Mouse (Mus musculus): ENCODE measurements around the gene Mif4gd. TPM values are rescaled to one million over a fixed set of nuclear protein-coding genes. Genes with fewer than 3 reads are reported as not detected.
A peak's percentile ranks its signal among the peaks of the same experiment; 100 is the strongest.

The Mif4gd gene
- total RNA-seq, 2 experiments from 2014 or later, result 46.0 to 55.0 TPM

DNA sequence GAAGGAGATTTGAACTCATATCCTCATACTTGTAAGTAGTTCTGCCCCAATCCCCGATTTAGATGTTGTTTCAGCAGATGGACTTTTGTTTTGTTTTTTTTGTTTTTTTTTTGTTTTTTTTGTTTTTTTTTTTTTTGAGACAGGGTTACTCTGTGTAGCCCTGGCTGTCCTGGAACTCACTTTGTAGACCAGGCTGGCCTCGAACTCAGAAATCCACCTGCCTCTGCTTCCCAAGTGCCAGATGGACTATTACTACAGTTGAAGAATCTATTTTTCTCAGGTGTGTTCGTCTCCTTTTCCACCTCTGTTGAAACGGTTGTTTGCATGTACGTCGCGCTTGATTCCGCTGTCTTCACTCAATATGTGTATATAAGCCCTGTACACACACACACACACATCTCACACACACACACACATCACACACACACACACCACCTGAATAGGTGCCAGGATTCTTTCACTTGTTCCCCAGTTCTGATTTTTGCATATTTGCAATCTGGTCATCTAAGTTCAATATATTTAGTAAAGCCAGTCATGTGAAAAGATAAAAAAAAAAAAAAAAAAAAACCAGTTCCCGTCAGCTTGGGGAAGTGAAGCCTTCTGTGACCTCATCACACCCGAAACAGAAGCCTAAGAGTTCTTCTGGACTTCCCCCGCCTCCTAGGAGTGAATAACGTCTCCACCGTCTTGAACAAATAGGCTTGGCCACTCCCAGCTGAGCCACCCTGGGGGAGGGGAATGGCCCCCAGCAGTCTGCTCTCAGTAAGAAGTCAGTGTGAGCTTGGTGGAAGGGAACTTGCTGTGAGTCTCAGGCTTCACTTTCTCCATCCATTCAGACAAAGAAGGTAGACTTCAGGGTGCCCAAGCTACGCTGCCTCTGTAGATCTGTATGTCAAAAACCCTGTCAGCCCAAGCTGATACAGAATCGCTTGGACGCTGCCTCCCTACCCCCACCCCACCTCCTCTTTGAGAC lies 18.0 kb upstream of the Mif4gd start:
- DNase-seq, result no peak
- no peak for TF ChIP-seq CTCF (IDR thresholded peaks at IDR 0.05)
- intact Hi-C loops (cut with DNase I), result loop anchor here (5.0 kb wide), 2 partner anchors 81 to 181 kb away; partner anchors contain the start of genes Caskin2 and Tsen54
- no peak overlapping the region for H3K4me3 ChIP-seq
- H3K27ac ChIP-seq, result no peak overlapping the region; the same call in 1 of the 2 replicates

DNA sequence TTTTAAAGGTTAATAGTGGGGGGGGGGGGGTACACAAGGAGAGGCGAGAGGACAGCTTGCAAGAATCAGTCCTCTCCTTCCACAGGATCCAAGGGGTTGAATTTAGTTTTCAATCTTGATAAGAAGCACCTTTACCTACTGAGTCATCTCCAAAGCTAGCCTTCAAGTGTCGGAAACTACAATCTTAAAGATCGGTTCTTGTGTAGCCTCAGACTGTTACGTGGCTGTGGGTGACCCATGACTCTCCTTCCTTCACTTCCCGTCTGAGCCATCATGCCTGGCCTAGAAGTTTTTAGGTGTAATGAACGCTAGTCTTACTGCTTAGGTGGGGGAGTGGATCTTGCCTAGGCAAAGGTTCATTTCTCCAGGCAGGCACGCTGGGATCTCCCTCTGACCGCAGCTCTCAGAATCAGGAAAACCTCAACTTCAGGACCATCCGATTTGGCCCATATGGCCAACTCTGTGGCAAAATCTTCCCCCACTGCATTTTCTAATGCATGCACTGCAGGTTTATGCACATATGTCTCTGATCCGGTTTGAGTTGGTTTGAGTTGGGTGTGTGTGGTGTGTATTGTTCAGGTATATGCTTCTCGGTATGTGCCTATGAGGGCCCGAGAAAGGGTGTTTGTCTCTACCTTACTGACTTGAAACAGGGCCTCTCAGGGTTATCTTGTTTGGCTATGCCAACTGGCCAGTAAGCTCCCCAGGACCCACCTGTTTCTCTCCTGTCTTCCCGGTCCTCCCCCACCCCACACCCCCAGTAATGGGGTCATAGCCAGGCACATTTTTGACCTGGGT lies 17.2 kb upstream of the Mif4gd start:
- no peak for DNase-seq
- no peak for TF ChIP-seq CTCF (IDR thresholded peaks at IDR 0.05)
- Histone ChIP-seq H3K4me3 (no peak overlapping the region), H3K27ac (no peak overlapping the region)
- intact Hi-C loops (cut with DNase I), result loop anchor here (5.0 kb wide), 2 partner anchors 82 to 182 kb away; partner anchors contain the start of genes Caskin2 and Tsen54

DNA sequence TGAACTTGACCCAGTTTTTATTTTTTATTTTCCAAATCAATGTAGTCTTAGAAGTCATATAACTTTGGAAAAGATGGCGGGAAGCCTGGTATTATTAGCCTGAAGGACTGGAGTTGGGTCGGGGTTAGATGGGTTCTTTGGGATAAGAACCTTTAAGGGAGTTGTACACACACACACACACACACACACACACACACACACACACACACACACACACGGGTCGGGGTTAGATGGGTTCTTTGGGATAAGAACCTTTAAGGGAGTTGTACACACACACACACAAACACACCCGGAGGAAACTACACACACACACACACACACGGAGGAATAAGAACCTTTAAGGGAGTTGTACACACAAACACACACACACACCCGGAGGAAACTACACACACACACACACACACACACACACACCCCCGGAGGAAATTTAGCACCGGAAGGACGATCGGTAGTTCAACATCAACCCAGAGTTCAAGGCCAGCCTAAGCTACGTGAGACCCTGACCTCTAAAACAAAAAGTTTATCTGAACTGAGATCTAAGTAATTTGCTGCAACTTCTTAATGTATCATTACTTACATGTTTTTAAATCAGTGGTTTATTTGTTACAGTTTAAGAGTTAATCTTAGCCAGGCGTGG lies 15.8 kb upstream of the Mif4gd start:
- no peak for DNase-seq
- peak overlapping the region; percentile 92 for H3K27ac ChIP-seq
- H3K4me3 ChIP-seq, result peak overlapping the region; percentile 72
- no peak for TF ChIP-seq CTCF (IDR thresholded peaks at IDR 0.05)
- intact Hi-C loops (cut with DNase I), result no loop called here

DNA sequence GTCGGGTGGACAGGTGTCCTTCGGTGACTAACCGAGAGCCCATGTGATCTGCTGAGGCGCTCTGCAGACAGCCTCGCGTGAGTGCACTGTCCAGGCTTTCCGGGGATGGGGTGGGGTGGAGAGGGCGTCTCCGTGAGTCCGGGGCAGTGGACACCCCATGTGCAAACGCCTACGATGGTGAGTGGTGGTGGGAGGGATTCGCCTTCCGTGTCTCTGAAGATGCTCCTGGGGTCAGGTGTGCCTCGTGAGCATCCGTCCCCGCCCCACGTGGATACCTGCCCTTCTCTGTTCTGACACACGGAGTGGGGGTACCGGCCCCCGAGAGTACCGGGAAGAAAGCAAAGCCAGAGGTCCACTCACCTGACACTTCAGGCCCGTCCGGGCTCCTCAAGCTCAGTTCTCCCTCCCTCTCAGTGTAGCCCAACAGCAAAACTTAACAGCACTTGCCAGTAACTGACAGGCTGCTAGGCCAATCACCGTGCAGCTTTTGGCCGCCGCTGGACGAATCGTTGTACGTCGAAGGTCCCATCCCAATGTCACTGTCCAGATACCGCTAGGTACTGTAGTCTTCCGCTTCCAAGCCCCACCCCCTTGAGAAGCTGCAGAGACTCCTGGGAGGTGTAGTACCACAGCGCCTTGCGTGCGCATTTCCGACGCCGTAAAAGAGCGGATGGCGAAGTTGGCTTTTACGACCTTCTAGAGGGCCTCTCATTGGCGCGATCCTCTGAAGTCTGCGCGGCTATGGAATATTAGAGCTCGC lies 15.1 kb upstream of the Mif4gd start, which contains the start of gene Slc25a19:
Gene Slc25a19, minus strand, starts transcription at position 591 of the 760 bp plus-strand sequence.
- TF ChIP-seq CTCF (IDR thresholded peaks at IDR 0.05), result no peak
- peak; percentile 99 for DNase-seq
- H3K27ac ChIP-seq, result peak within 1 kb of the TSS; percentile 92
- intact Hi-C loops (cut with DNase I), result no loop called here
- peak within 1 kb of the TSS; percentile 72 for H3K4me3 ChIP-seq

DNA sequence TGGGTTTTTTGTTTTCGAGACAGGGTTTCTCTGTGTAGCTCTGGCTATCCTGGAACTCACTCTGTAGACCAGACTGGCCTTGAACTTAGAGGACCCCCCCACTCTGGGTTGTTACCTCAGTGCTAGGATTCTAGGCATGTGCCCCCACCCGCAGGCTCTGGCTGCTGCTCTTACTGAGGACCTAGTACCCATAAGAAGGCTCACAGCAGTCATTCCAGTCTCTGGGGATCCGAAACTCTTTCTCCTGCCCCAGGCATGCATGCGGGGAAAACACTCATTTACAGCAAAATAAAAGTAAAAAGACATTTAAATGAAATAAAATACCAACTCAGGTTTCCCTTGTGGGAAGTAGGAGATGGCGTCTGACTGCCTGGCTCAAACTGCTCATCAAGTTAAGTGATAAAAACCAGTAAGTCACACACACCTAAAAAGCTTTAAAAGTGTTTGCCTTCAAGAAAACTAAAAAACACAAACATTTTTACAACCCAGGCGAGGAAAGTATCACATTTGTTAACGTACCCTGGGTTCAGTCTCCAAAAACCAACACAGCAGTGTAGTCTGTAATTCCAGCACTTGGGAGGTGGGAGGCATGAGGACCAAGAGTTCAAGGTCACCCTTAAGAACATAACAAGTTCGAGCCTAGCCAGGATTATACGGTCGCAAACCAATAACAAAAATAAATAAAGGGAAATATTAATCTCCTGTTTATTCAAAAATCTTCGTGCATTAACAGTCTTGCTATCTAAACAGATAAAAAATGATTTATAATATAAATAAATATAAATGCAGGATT lies 14.3 kb upstream of the Mif4gd start:
- H3K27ac ChIP-seq, result peak overlapping the region; percentile 92
- intact Hi-C loops (cut with DNase I), result no loop called here
- H3K4me3 ChIP-seq, result peak overlapping the region; percentile 72
- no peak for TF ChIP-seq CTCF (IDR thresholded peaks at IDR 0.05)
- no peak for DNase-seq

DNA sequence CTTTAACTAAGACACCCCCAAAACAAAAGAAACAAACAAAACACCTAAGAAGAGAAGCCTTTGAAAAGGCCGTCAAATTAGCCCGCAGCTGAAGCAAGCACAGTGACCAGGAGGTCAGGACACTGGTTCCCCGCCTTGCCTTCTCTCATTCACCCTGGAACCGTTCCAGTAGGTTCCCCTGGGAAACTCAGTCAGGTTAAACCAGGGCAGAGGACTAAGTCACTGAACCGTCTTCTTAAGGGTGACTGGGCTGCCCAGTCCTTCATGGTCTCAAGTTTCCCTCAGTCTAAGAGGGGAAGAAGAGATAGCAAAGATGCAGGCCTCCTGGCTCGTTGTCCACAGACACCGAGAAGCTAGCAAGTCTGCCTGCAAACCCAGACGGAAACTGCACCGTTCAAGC lies 13.1 kb upstream of the Mif4gd start:
- peak overlapping the region; percentile 92 for H3K27ac ChIP-seq
- peak; percentile 80 for DNase-seq

GRCm38 (mm10) chr11:115623487-115624070 lies 10.8 kb upstream of the Mif4gd start:
- DNase-seq, result no peak
- no peak overlapping the region for H3K4me3 ChIP-seq
- intact Hi-C loops (cut with DNase I), result no loop called here
- TF ChIP-seq CTCF (IDR thresholded peaks at IDR 0.05), result peak; percentile 43; the same call in 1 of the 2 replicates
- peak overlapping the region; percentile 32; the same call in 1 of the 2 replicates for H3K27ac ChIP-seq

More for the DNA sequence above, 13.1 kb upstream of the Mif4gd start:
- no peak for TF ChIP-seq CTCF (IDR thresholded peaks at IDR 0.05)
- intact Hi-C loops (cut with DNase I), result no loop called here
- peak overlapping the region; percentile 26 for H3K4me3 ChIP-seq

DNA sequence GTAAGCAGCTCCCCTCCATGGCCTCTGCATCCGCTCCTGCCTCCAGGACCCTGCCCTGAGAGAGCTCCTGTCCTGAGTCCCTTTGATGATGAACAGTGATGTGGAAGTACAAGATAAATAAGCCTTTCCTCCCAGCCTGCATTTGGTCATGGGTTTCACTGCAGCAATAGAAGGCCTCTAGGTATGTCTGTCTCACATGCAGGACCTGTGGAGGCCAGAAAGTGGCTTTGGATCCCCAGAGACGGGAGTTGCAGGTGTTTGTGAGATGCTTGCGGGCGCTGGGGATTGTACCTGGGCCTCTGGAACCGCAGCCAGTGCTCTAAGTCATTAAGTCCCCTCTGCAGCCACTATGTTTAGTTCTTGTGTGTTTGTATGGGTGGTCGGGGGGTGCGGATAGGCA lies 7.2 kb upstream of the Mif4gd start:
- no peak overlapping the region for H3K27ac ChIP-seq
- intact Hi-C loops (cut with DNase I), result no loop called here
- H3K4me3 ChIP-seq, result no peak overlapping the region

DNA sequence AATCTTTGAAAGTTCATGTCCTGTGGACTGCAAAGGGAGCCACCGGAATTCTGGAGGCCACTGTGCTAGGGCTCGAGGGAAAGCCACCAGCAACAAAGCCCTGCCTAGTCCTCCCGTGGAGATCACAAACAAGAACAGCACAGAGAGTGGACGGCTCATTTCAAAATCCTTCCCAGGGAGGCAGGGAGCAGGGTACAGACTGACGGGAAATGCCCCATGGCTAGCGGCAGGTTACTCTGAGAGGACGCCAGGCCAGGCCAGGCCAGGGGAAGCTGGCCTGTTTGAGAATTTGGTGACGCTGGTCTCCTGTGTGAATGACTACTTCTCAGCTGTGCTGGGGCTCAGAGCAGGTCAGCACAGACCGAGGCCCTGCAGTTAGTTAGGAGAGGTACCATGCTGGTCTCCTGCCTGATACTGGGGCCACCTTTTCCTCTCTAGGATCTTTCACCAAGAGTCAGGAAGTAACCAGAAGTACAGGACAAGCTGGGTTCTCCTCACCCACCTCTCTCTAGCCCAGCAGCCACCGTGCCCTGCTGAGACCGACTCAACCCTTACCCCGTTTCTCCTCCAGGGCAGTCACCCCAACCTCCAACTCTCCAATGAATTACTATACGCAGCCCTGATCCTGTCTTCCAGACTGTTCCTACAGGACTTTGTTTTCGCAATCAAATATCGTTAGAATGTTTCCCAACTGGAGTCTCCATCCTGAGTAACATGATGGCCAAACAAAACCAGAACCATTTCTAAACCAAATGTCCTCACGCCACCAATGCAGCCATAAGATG lies 6.2 kb upstream of the Mif4gd start:
- Histone ChIP-seq H3K4me3 (no peak overlapping the region), H3K27ac (no peak overlapping the region)
- no peak for DNase-seq
- intact Hi-C loops (cut with DNase I), result no loop called here
- no peak for TF ChIP-seq CTCF (IDR thresholded peaks at IDR 0.05)

More for the DNA sequence above, 7.2 kb upstream of the Mif4gd start:
- TF ChIP-seq CTCF (IDR thresholded peaks at IDR 0.05), result no peak
- no peak for DNase-seq

- Histone ChIP-seq H3K27ac (no peak overlapping the region), H3K4me3 (no peak overlapping the region)
- intact Hi-C loops (cut with DNase I), result no loop called here
- TF ChIP-seq CTCF (IDR thresholded peaks at IDR 0.05), result no peak
- no peak for DNase-seq
These were observed 5.2 kb upstream of the Mif4gd start for GRCm38 (mm10) chr11:115618001-115618400.
